Mouse (Mus musculus) A20 (cell line): ENCODE data around the gene Eif4a2.
"Not testable (repeated sequence)": the region's sequence is repeated elsewhere in the genome, so short reads cannot be mapped to it uniquely, and the experiment has no call there.

Experiments used
- DNase-seq: peaks from one replicate; pipeline ENCODE4 v3.0.0-alpha.2; 2011; ENCODE audit warnings: low read depth, low spot score

The Eif4a2 gene

DNA sequence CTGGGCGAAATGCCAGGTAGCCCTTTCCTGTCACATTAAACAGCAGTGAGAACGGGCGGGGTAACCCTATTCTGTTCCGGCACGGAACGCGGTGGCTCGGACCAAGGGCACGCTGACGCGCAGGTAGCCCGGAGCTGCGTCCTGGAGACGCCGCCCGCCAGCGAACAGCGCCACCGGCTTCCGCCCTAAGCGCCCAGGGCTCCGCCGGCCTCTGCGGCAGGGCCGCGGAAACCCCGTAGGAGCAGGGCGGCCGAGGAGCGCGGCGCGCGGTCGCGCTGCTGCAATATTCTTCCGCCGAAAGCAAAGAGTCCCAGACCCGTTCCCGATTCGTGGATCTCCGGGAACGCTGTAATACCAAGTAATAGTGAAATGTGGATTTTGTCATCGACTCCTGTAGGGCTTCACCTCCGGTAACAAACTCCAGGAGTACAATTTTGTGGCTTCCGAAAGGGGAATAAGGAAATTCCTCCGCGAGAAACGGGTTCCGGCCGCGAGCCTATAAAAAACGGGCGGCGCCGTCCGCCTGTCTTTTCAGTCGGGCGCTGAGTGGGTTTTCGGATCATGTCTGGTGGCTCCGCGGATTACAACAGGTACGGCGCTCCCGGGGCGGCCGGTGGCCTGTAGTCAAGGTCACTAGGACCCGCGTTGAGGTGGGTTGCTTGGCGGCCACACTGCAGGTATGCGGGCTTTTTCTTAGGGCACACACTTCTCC is at the start of gene Eif4a2:
TSS of gene Eif4a2 (plus strand) at position 214 of the 712 bp plus-strand sequence.
- DNase-seq, result peak; percentile 98

DNA sequence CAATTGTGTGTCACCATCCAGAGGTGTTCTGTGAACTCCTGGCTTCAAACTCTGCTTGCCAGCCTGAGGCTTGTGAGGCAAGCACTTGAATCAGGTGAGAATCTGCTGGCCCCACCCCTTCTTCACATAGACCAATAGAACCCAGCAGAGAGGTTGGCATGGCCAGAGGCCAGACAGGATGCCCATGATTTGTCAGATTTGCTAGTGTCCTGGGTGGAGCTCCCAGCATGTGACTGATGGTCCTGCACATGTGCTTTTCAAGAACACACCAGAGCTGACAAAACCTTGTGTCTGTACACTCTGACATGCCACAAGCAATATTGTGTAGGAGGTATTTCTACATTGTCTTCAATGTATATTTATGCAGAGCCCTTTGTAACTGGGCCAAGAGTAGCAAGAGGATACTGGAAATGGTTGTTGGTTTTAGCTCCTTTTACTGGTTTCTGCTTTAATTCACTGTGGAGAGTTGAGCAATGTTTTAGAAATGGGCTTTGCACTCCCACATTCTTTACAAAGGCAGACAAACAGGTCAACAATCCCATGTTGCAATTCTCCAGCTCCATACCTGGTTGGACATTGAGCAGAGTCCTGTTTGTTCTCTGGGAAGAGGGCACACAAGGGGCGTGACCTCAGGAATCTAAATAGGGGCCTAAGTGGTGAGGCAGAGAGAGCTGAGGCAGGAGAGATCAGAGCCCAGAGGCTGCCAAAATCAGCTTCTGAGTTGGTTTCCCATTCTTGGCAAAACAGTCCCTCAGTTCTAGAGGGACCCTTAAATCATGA is 49.4 kb upstream of the Eif4a2 start, which contains the start of gene Kng1:
TSS of gene Kng1 (plus strand) at position 198 of the 780 bp plus-strand sequence.
- not testable (repeated sequence) for DNase-seq

DNA sequence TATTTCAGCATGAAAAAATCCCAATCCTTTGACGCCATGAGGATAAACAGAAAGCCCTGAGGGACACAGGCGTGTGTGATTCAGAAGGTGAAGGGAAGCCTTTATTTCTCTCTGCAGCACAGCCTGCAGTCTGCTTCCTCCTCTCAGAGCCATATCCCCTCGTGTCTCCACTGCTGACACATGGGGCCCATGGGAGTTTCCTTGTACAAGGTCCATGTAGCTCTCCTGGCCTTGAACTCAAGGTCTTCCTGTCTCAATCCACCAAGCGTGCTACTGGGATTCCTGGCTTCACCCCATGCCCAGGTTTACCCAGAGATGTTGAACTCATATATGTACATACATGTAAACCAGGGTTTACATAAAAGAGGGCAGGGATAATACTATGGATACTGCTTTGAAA is 47.6 kb upstream of the Eif4a2 start:
- not testable (repeated sequence) for DNase-seq

DNA sequence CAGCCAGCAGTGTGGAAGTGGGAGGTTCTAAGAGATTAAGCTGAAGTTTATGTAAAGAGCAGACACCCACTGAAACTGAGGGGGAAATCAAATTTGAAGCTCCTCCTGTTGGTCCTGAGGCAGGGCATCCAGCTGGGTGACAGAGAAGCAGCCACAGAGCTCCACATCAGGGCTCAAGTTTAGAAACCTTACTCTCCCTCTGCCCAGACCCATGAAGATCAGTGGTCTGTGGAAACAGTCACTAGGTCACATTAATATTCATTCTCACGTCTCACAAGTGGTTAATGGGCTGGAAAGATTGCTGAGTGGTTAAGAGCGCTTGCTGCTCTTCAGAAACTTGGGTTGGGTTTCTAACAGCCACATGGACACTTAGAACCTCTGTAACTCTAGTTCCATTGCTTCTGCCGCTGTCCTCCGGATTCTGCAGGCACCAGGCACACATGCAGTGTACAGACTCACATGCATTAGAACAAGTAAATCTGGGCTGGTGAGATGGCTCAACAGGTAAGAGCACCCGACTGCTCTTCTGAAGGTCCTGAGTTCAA is 46.4 kb upstream of the Eif4a2 start:
- DNase-seq, result not testable (repeated sequence)

DNA sequence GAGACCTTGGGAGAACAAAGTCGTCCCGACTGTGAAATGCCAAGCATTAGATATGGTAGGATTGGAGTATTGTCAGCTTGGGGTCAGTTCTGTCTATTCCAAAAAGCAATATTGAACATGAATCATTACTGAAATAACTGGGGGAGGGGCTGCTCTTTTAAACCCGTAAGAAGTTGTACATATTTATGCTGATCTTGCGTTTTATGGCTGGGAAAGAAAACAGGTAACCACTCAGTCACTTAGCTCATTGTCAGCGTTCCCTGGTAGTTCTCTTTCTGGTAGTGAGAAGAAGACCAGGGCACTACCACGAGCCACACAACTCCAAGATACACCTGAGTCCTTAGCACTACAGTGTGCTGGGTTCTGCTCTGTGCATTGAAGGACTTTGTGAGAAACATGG is 29.7 kb upstream of the Eif4a2 start:
- DNase-seq, result not testable (repeated sequence)

DNA sequence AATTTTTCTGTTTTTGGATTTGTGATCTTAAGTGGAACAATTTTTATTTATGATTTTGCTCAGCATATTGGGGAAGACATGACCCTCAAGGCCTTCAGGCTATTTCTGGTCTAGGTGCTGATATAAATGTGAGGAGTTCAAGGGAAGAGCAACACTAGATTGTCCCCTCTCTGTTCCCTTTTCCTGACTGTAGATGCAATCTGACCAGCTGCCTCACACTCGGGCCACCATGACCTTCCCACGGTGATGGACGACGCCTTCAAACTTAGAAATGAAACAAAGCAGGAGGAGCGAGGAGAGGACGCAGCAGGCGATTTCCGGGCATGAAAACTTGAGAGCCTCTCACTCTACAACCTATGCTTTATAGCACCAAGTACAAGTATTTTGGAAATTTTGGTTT is 20.1 kb upstream of the Eif4a2 start:
- DNase-seq, result not testable (repeated sequence)

DNA sequence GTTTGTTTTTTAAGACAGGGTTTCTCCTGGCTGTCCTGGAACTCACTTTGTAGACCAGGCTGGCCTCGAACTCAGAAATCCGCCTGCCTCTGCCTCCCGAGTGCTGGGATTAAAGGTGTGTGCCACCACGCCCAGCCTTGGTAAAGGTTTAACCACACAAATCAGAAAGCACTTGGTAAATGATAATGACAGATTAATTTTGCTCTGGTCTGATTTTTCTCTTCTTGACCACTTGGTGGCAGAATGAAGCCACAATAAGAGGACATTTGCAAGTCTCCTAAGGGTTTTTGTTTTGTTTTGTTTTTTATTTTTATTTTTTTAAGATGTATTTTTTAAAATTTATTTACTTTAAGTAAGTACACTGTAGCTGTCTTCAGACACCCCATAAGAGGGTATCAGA is 19.5 kb upstream of the Eif4a2 start:
- DNase-seq, result peak; percentile 58

DNA sequence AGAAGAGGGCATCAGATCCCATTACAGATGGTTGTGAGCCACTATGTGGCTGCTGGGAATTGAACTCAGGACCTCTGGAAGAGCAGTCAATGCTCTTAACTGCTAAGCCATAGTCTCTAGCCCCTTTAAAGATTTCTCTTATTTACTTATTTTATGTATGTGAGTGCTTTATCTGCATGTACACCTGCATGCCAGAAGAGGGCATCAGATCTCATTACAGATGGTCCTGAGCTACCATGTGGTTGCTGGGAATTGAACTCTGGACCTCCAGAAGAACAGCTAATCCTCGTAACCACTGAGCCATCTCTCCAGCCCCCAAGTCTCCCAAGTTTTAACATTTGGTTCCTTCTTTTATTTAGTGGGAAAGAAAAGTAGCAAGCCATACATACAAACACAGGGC is 18.8 kb upstream of the Eif4a2 start:
- peak; percentile 51 for DNase-seq

DNA sequence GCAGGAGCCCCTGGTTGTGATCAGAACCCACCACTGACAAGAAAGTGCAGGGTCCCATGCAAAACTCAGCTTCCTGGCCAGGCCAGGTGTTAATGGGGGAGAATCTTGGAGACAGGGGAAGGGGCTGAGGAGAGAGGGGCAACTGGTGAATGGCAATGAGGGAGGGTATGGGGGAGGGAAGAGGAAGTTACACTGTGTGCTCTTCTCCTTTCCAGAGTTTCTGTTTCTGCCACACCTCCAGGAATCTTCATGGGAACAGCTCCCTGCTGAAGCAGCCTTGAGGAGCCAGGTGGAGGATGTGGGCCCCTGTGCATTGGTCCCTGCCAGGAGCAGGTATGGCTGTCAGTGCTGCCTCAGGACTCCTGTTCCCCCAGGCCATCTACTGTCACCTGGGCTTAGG is 15.9 kb upstream of the Eif4a2 start:
- not testable (repeated sequence) for DNase-seq

DNA sequence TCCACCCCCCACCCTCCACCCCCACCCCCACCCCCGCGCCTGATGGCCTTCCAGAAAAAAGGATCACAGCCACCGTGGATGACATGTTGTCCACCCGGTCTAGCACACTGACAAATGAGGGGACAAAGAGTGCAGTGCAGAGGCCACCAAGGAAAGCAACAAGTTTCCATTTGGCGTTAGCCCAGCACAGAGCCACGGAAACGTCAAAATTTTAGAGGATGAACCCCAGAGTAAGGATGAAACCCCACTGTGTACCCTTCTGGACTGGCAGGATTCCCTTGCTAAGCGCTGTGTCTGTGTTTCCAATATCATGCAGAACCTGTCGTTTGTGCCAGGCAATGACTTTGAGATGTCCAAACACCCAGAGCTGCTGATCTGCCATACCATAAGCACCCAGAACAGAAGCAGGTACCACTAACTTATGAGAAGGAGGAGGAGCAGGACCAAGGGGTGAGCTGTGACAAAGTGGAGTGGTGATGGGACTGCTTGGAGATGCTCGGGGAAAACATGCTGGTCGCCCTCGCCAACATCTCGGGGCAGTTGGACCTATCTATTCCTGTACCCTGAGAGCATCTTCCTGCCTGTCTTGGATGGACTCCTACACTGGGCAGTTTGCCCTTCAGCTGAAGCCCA is 13.8 kb upstream of the Eif4a2 start:
- DNase-seq, result no peak

DNA sequence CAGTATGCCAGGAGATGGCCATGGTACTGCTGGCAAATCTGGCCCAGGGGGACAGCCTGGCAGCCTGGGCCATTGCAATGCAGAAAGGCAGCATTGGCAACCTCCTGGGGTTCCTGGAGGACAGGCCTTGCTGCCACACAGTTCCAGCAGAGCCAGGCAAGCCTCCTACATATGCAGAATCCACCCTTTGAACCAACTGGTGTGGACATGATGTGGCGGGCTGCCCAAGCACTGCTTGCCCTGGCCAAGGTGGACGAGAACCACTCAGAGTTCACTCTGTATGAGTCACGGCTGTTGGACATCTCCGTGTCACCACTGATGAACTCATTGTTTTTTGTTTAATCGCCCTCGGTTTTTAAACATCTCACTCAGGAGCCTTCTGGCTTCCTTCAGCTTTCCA is 13.1 kb upstream of the Eif4a2 start:
- no peak for DNase-seq

DNA sequence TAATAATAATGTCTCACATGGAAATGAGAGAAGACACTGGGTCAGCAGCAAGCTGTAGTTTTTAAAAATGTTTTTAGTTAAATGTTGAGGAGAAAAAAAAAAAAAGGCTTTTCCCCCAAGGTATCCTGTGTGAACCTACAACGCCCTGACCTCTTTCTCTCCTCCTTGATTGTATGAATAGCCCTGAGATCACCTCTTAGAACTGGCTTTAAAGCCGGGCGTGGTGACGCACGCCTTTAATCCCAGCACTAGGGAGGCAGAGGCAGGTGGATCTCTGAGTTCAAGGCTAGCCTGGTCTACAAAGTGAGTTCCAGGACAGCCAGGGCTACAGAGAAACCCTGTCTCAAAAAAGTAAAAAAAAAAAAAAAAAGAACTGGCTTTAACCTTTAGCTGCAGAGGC is 11.7 kb upstream of the Eif4a2 start:
- DNase-seq, result not testable (repeated sequence)

DNA sequence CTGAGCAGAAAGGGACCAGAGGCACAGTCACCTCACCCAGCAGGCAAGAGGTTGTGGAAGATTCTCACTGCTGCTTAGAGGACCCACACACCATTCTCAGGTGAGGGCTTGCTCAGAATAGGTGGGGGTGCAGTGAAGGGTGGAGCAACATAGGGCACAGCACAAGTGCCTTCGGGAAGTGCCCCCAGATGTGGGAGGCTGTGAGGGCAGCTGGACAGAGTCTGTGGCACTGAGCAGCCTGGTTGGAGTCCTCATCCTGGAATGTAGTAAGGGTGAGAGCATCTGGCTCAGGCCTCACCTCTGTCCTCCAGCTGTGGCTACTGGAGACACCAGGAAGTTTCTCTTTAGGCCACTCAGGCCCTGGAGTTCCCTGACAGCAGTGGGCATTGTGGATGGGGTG is 10.4 kb upstream of the Eif4a2 start:
- not testable (repeated sequence) for DNase-seq

DNA sequence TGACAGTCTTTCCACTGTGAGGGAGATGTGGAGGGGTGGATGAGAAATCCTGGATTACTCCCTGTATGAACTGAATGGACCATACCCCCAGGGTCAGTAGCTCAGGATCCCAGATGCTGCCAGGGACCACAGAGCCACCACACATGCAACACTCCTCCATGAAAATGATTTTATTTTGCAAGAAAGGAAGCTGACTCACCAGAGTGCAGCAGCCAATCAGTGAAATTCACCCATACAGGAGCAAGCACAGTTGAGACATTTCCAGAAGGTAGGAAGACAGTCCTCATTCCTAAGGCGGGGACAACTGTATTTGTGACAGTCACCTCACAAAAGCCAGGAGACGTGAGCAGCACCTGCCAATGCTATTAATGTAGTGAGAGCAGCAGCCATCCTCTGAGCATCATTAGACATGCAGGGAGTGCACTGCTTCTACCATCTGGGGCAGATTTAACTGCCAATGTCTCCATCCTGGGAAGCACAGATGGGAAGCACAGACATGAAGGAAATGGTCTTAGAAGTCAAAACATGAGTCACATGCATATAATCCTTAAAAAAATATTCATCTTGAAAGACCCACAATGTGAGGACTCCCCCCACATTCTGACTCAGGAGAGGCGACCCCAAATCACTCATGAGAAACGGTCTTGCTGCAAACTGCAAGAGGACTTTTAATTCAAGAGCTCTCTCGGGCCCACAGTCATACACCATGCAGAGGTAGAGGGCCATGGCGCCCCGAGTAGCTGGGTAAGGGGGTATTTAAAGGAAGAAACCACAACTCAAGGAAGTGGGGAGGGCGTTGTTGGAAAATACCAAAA is 9.7 kb upstream of the Eif4a2 start:
- not testable (repeated sequence) for DNase-seq

DNA sequence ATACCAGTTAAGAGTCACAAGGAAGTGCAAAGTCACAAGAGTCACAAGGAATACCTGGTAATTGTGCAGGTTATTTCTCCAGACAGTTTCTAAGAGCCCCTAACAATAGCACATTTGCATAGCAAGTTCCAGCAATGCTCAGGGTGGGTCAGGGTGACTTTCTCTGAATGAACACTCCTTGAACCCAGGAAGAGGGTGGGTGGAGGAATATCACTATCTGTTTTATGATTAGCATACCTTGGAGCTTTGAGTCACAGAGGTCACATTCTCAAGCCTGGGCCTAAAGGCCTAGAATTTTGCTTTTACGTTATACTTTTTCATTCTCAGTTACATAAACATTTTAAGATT is 9.2 kb upstream of the Eif4a2 start:
- DNase-seq, result not testable (repeated sequence)

DNA sequence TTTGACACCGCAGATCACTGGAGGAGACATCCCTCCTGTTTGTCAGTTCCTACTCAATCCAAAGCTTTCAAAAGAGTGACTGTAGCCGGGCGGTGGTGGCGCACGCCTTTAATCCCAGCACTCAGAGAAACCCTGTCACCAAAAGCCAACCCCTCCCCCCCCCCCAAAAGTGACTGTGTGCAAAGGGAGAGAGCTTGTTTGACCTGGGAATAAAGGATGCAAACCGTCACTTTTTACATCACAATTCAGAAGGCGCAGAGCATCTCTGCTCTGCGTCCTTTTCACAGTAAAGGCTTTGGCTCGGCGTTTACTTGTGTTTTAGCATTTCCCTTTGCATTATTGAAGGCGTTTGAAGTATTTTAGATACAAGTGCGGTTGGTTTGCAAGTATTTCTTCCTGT is 7.6 kb upstream of the Eif4a2 start:
- DNase-seq, result no peak

DNA sequence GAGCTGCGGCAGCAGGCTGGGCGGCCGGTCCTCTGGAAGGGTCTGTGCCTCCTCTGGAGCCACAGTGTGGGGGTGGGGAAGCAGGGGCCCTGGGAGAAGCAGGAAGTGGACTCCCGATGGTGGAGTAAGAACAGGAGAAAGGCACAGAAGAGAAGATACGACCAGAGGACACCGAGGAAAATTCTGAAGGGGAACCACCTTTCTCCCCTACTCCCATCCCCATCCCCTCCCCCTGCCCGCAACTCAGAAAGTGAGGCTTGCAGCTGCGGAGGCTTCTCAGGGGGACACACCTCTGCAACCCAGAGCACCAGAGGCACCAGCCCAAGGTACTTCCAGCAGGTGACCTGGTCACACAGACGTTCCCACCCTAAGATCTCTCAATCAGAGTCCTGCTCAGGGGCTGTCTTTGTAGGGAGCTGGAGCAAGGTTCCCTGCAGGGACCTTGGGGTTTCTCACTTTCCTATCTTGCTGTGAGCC is 7.1 kb upstream of the Eif4a2 start:
- DNase-seq, result no peak

DNA sequence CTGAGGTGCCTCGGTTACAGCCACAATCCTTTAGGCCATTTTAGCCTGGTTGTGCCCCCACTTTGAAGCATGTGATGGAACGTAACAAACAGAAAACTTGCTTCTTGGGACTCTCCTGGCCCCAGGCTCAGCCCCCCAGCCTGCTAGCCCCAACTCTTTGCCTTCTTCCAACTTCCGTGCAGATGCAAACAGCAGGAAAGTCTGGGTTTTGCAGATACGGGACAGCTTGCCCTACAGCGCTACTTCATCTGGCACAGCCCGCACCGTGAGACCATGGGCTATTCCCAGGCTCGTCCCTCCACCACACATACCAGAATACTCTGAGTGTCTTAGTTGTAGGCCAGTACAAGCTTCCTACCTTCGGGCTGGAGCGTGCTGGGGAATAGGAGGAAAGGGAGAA is 6.6 kb upstream of the Eif4a2 start:
- DNase-seq, result no peak

DNA sequence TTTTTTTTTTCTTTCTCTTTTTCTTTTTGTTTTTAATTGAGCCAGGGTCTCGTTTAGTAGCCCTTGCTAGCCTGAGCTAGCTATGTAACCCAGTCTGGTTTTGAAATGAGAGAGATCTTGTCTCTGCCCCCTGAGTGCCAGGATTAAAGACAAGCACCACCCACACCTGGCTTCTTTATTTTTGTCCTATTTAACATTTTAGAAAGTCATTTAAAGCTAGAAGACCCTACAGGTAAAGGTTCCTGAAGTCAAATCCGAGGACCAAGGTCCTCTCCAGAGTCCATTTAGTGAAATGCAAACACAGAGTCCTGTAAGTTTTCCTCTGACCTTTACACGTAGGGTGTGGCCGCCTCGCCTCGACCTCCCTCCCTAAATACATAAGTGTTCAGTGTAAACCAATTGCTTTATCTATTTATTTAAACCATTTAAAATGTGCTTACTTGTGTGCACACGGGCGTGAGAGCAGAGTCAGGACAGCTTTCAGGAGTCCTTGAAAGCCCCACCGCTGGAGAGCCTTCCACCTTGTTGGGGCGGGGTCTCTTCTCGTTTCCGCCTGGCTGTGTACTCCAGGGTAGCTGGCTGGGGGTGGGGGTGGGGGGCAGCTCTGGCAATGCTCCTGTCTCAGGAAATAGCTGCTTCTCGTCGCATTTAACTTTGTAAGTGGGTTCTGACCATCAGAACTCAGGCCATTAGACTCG is 4.8 kb upstream of the Eif4a2 start:
- DNase-seq, result no peak

DNA sequence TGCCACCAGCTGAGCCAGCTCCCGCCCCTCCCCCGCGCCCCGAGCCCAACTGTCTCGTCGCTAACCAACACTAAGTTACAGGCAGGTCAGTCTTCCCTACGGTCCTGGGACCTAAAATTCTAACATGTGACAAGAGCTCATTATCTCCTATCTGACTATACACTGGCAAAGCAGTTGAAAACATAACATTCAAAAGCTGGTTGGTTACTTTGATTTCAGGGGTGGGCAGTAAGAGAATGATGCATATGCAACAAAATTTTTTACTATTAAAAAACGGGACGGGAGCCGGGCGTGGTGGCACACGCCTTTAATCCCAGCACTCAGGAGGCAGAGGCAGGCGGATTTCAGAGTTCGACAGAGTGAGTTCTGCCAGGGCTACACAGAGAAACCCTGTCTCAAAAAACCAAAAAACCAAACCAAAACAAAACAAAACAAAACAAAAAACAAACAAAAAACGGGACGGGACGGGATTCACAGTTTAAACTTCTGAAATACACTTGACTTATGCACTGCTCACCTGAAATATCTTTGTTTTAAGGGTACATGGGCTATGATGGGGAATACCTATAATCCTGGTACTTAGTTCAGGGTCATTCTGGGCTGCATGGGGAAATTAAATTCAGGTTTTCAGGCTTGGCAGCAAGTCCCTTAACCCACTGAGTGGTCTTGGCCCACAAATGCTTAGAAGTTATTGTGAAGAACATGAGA is 4.1 kb upstream of the Eif4a2 start:
- DNase-seq, result peak; percentile 83
